Mouse (Mus musculus) limb, embryonic 14.5 days (tissue): ENCODE data around the gene Nvl. TPM values are rescaled to one million over a fixed set of nuclear protein-coding genes. Genes with fewer than 3 reads are reported as not detected.

Experiments used
- ATAC-seq: fragments of 200-750 bp; cut with Nextera tagmentation; 2 replicates; pipeline ENCODE4 v1.8.0; 2017; ENCODE audit warnings: low read depth, moderate number of reproducible peaks, moderate TSS enrichment; ENCODE audit not compliant: low FRiP score
- DNase-seq: peaks from one replicate; pipeline ENCODE4 v3.0.0-alpha.2; 2015; ENCODE audit warnings: low spot score
- H3K27ac ChIP-seq: fragments of 300-500 bp; sonication (generic); replicated peaks from 2 replicates; pipeline ENCODE4 v1.5.1; 2014; ENCODE audit warnings: low read depth, mild to moderate bottlenecking, low read length, moderate library complexity, mixed read lengths
- H3K27me3 ChIP-seq: fragments of 300-500 bp; sonication (generic); 2 replicates; pipeline ENCODE4 v1.6.1; 2014; ENCODE audit warnings: low read length, mixed read lengths; ENCODE audit not compliant: control insufficient read depth, insufficient read depth
- H3K36me3 ChIP-seq: fragments of 300-500 bp; sonication (generic); 2 replicates; pipeline ENCODE4 v1.6.1; 2014; ENCODE audit warnings: mild to moderate bottlenecking, low read length, moderate library complexity, mixed read lengths; ENCODE audit not compliant: control insufficient read depth, insufficient read depth
- H3K4me1 ChIP-seq: fragments of 300-500 bp; sonication (generic); 2 replicates; pipeline ENCODE4 v1.6.1; 2014; ENCODE audit warnings: antibody characterized with exemption, low read length, mixed read lengths; ENCODE audit not compliant: control insufficient read depth, insufficient read depth
- H3K4me2 ChIP-seq: fragments of 300-500 bp; sonication (generic); replicated peaks from 2 replicates; pipeline ENCODE4 v1.6.1; 2014; ENCODE audit warnings: low read depth, mild to moderate bottlenecking, low read length, moderate library complexity; ENCODE audit not compliant: severe bottlenecking
- H3K4me3 ChIP-seq: fragments of 300-500 bp; sonication (generic); replicated peaks from 2 replicates; pipeline ENCODE4 v1.5.1; 2014; ENCODE audit warnings: low read length
- H3K9ac ChIP-seq: fragments of 300-500 bp; sonication (generic); 2 replicates; pipeline ENCODE4 v1.6.1; 2014; ENCODE audit warnings: mild to moderate bottlenecking, low read depth, low read length, moderate library complexity; ENCODE audit not compliant: severe bottlenecking
- H3K9me3 ChIP-seq: fragments of 300-500 bp; sonication (generic); 2 replicates; pipeline ENCODE4 v1.6.1; 2016; ENCODE audit warnings: low read length; ENCODE audit not compliant: control insufficient read depth
- POLR2A ChIP-seq: fragments of 200-500 bp; IDR thresholded peaks from 2 replicates; pipeline ENCODE4 v1.8.0; 2012; ENCODE audit warnings: inconsistent platforms, mild to moderate bottlenecking, moderate library complexity, borderline replicate concordance; ENCODE audit not compliant: insufficient read depth, insufficient read length; ENCODE audit errors: extremely low read depth
- WGBS: fragments of 180-500 bp; shearing (Covaris S2); extraction: QIAGEN DNeasy Blood & Tissue Kit; methylation state at CpG from one replicate; pipeline ENCODE4 v1.1.7; 2014; 5-methylcytosine and 5-hydroxymethylcytosine counted together
- polyA plus RNA-seq, 2 experiments: library from polyadenylated mRNA; depleted of rRNA in 1 of 2; stranded (reverse) in 1 of 2; unstranded in 1 of 2; fragments of >200 nt; fragmentation: Nextera tagmentation in 1 of 2; extraction: Ambion mirVana in 1 of 2; gene quantifications; 2 replicates each; pipeline versions ENCODE4 v1.2.1 to v1.2.3; 2012 to 2014

Gene Nvl
- polyA plus RNA-seq, 2 experiments = 37.0 to 69.1 TPM

DNA sequence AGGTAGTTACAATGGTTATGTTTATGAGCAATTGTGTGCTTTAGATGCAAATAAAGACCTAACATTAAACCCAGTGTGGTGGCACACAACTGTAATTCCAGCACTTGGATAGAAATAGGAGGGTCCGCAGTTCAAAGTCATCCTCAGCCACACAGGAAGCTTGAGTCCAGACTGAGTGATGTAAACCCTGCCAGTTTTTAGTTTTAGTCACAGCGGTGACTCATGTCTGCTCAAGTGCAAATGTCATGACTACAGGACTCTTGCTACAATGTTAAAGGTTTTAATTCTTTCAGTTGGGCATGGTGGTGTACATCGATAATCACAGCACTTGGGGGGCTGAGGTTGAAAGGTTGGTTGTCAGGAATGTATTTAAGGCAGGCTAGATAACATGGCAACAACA is 18.1 kb downstream of the Nvl start:
- no peak overlapping the region for H3K4me2 ChIP-seq
- no peak overlapping the region for H3K4me3 ChIP-seq
- H3K9ac ChIP-seq = no peak overlapping the region
- no peaks in the 10 kb centered on the region for H3K4me1 ChIP-seq
- no peak for TF ChIP-seq POLR2A
- ATAC-seq = no peak
- over 99% methylated on average over 3 of the region's 3 CpGs for WGBS
- H3K27me3 ChIP-seq = no peaks in the 10 kb centered on the region
- no peak overlapping the region for H3K27ac ChIP-seq
- H3K36me3 ChIP-seq = peaks cover 87% of the 10 kb centered on the region
- no peaks in the 10 kb centered on the region for H3K9me3 ChIP-seq
- no peak for DNase-seq

DNA sequence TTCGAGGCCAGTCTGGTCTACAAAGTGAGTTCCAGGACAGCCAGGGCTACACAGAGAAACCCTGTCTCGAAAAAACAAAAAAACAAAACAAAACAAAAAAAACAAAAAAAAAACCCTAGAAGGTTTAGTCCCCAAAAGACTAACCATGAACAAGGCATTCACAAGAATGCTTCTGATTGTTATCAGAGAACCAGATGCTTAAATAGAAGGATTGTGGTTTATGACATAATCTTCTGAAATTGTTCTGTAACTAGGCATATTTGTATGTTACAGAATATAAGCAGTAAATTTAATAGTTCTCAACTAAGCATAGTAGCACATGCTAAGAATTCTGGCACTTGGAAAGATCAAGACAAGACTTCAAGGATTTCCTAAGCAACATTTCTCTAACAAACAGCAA is 19.9 kb downstream of the Nvl start:
- ATAC-seq (no peak), DNase-seq (no peak)
- no peak overlapping the region for H3K4me2 ChIP-seq
- no peak for TF ChIP-seq POLR2A
- WGBS = 88% methylated on average over 2 of the region's 2 CpGs
- no peaks in the 10 kb centered on the region for H3K9me3 ChIP-seq
- no peak overlapping the region for H3K9ac ChIP-seq
- H3K27ac ChIP-seq = no peak overlapping the region
- H3K4me1 ChIP-seq = no peaks in the 10 kb centered on the region
- H3K36me3 ChIP-seq = peaks cover 84% of the 10 kb centered on the region
- H3K27me3 ChIP-seq = no peaks in the 10 kb centered on the region
- H3K4me3 ChIP-seq = no peak overlapping the region

DNA sequence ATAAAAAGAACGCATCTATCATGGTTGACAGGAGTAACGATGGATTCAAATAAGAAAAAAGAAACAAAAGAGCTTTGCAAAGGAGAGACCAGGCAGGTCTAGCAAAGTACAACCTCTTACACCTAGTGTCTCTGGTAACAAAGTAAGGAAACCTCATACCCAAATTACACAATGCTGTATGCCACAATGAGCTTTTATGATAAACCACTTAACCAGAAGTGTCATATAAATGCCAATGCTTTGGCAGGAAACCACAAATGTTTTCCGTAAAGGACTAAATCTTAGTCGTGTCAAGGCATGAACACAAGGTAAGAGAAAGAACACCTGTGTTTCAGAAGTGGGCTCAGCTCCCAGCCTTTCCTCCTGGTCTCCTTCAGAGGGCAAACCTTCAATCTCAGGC is 26.9 kb downstream of the Nvl start:
- Histone ChIP-seq H3K27ac (no peak overlapping the region), H3K27me3 (no peaks in the 10 kb centered on the region), H3K9me3 (no peaks in the 10 kb centered on the region), H3K9ac (no peak overlapping the region), H3K4me2 (no peak overlapping the region), H3K36me3 (peaks cover 82% of the 10 kb centered on the region), H3K4me1 (no peaks in the 10 kb centered on the region), H3K4me3 (no peak overlapping the region)
- ATAC-seq (no peak), DNase-seq (no peak)
- 89% methylated on average over 4 of the region's 4 CpGs for WGBS
- no peak for TF ChIP-seq POLR2A

- H3K27ac ChIP-seq = no peak overlapping the region
- H3K4me3 ChIP-seq = no peak overlapping the region
- no peaks in the 10 kb centered on the region for H3K27me3 ChIP-seq
- H3K9ac ChIP-seq = no peak overlapping the region
- no peaks in the 10 kb centered on the region for H3K9me3 ChIP-seq
- no peak for TF ChIP-seq POLR2A
- WGBS = 77% methylated on average over 12 of the region's 12 CpGs
- H3K36me3 ChIP-seq = peaks cover 43% of the 10 kb centered on the region
- H3K4me1 ChIP-seq = no peaks in the 10 kb centered on the region
- no peak overlapping the region for H3K4me2 ChIP-seq
- DNase-seq (no peak), ATAC-seq (no peak)
These were observed 54.0 kb downstream of the Nvl start for GRCm38 (mm10) chr1:181090048-181090447.

DNA sequence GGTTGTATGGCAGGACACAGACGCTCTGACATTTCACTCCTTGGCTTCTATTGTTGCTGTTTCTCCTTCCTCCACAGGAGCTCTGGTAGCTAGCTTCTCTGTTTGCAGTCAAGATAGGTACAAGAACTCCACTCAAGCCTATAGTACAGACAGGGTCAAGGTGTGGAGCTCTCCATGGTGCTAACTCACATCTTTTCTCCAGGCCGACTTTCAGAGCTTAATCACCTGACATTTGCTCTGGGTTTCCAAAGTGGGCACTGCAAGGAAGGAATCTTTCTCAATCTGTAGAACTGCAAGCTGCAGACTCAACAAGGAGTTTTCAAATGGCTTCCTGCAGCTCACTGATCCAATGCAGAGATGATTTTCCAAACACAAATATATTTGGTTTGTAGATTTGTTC is 60.0 kb downstream of the Nvl start:
- Histone ChIP-seq H3K27me3 (no peaks in the 10 kb centered on the region), H3K27ac (no peak overlapping the region), H3K9ac (no peak overlapping the region), H3K4me1 (no peaks in the 10 kb centered on the region), H3K9me3 (no peaks in the 10 kb centered on the region), H3K4me3 (no peak overlapping the region), H3K4me2 (no peak overlapping the region), H3K36me3 (no peaks in the 10 kb centered on the region)
- no peak for TF ChIP-seq POLR2A
- no peak for ATAC-seq
- WGBS = 28% methylated on average over 2 of the region's 2 CpGs
- DNase-seq = peak; percentile 69

- Histone ChIP-seq H3K9me3 (no peaks in the 10 kb centered on the region), H3K27ac (no peak overlapping the region), H3K36me3 (no peaks in the 10 kb centered on the region), H3K27me3 (no peaks in the 10 kb centered on the region), H3K9ac (no peak overlapping the region), H3K4me2 (no peak overlapping the region), H3K4me1 (no peaks in the 10 kb centered on the region), H3K4me3 (no peak overlapping the region)
- DNase-seq (no peak), ATAC-seq (no peak)
- WGBS = 49% methylated on average over 5 of the region's 5 CpGs
- TF ChIP-seq POLR2A = no peak
These were observed 70.9 kb downstream of the Nvl start for GRCm38 (mm10) chr1:181073075-181073474.
